Mouse (Mus musculus) layer of hippocampus, adult 18-20 months (tissue): ENCODE measurements around the gene Thsd4. TPM values are rescaled to one million over a fixed set of nuclear protein-coding genes. Genes with fewer than 3 reads are reported as not detected.

Experiments used
- DNase-seq, 2 experiments: peaks; one replicate each; pipeline ENCODE4 v3.0.0; 2022; ENCODE audit warnings: low spot score in 2 of 2
- long read RNA-seq: library from polyadenylated mRNA; stranded (forward); transcript quantifications from one replicate; pipeline ENCODE4 v2.0.0, GENCODE M21; 2021
- total RNA-seq, 2 experiments: library from RNA; stranded (reverse); gene quantifications; 2 replicates each; pipeline ENCODE4 v1.2.3; 2021

Gene Thsd4
- 10 to 100 TPM; 18.9 to 22.2 TPM for total RNA-seq
- long read RNA-seq, full-length matches to known transcripts: 12 of 26 reads
- long read RNA-seq, partial matches to known transcripts: 4 of 26 reads
- long read RNA-seq, other reads (novel, unspliced or antisense): 10 of 26 reads

- peak in 1 of 2 experiments; percentile 21 for DNase-seq
These were observed at the start of gene Thsd4 for GRCm38 (mm10) chr9:60521806-60522264. TSS of gene Thsd4 (minus strand) at chr9:60522046.

DNA sequence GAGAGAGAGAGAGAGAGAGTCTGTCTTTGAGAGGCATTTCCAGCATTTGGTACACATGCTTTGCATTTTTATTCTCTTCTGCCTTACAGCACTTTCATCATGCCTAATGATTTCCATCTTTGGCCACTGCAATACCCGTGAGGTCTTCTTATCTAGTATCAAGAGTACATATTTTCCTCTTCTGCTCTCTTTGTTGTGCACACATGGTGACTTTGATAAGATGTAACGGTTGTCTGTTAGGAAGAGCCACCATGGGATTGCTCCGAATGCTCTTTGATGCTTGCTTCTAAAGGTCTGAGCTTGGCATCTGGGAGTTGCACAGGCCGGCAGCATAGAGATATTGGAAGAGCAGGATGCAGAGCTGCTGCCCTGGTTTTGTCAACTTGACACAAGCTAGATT, 49.2 kb upstream of the Thsd4 start:
- DNase-seq: no peak

DNA sequence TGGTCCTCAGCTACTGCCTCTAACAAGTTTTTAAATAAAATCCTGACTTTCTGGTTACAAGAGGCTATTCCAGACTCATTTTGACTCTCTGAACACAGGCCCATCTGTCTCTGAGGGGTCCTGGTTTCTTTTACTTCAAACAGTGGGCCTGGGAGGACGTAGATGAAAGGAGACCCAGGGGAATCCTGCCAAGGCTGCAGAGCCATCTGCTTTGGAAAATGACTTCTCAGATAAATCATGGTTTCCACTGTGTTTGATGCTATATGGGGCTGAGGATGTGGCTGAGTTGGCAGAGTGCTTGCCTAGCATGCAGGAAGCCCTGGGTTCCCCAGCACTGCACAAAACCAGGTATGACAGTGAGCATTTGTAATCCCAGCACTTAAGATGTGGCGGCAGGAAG, 47.5 kb upstream of the Thsd4 start:
- no peak for DNase-seq

- DNase-seq: no peak
These were observed 42.0 kb upstream of the Thsd4 start for GRCm38 (mm10) chr9:60563809-60564208.

DNA sequence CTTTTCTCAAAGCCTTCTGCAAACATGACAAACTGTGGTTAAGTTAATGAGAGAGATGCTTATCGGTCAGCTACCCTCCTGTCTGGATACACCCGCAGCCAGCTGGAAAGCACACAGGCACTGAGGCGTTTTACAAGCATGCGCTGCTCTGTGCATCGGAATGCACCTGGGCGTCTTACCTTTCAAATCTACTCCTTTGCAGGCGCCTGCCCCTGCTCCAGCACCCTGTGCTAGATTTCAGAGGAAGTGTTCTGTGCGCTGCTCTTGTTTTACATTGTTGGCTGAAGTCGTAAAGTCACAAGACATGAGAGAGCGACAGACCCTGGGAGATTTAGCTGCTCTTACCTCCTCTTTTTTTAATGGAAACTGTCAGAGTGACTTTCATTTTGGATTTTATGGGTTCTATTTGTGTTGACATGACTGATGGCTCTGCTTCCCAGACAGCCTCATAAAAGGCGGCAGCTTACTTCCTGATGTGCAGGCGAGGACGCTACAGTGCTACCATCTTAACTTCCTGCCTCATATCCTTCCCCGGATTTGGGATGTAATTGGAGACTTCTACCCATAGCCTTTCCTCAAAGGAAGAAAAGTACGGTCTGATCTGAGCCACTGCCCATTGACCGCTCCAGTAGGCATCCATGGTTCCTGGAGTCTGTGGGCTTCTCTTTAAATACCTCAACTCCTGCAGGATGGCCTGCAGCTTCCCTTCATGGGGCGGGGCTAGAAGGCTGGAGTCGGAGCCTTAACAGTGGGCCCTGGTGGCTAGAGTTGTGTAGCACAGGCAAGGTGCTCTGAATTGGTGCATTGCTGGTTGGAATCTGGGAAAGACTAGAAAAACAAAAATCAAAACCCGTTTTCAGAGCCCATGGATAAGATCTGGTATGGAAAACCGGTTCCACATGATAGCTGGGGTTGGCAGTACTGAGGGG, 40.9 kb upstream of the Thsd4 start:
- no peak for DNase-seq

DNA sequence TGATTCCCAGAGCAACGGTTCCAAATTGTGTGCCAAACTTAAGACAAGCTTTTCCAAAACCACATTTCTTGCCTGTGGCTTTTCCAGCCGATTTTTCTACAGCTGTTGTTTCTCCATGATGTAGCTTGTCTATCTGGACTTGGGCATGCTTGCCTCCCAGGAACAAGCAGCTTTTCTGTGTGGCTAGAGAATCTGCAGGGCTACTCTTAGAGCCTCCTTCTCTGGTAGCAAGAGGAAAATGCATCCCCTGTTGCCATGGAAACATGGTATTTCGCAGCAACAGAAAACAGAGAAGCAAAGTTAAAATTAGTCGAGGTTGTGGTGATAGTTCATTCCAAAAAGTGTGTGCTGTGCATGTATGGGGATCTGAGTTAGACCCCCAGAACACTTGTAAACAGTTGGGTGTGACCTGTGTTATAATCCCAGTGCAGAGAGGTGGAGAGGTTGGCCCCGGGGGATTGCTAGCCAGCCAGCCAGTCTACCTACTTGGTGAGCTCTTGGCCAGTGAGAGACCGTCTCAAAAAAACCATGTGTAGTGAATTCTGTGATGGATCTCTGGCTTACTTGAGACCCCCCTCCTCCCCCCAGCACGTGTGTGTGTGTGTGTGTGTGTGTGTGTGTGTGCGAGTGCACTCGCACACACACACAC, 39.9 kb upstream of the Thsd4 start:
- DNase-seq: peak; percentile 14 to 44

GRCm38 (mm10) chr9:60558507-60558906, 36.7 kb upstream of the Thsd4 start:
- DNase-seq: peak in 1 of 2 experiments; percentile 15

- no peak for DNase-seq
These were observed 29.4 kb upstream of the Thsd4 start for GRCm38 (mm10) chr9:60551238-60551637.

- DNase-seq: peak in 1 of 2 experiments; percentile 30
These were observed 26.3 kb upstream of the Thsd4 start for GRCm38 (mm10) chr9:60548182-60548581.

DNA sequence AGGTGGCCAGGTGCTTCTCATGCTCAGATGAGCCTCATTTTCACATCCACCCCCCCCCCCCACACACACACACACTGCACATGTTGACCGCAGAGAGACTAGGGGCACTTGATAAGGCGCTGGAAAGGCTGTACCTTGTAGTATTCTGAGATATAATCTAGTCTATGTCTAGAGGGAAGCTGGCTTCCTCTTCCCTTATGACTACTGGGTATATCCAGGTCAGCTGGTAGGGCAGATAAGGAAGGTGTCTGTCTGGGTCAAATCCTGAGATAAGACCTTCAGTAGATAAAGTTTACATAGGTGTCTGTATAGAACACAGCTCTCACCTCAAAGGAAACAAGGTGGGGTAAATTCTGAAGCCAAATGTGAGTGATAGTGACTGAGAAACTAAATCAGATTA, 24.3 kb upstream of the Thsd4 start:
- no peak for DNase-seq

DNA sequence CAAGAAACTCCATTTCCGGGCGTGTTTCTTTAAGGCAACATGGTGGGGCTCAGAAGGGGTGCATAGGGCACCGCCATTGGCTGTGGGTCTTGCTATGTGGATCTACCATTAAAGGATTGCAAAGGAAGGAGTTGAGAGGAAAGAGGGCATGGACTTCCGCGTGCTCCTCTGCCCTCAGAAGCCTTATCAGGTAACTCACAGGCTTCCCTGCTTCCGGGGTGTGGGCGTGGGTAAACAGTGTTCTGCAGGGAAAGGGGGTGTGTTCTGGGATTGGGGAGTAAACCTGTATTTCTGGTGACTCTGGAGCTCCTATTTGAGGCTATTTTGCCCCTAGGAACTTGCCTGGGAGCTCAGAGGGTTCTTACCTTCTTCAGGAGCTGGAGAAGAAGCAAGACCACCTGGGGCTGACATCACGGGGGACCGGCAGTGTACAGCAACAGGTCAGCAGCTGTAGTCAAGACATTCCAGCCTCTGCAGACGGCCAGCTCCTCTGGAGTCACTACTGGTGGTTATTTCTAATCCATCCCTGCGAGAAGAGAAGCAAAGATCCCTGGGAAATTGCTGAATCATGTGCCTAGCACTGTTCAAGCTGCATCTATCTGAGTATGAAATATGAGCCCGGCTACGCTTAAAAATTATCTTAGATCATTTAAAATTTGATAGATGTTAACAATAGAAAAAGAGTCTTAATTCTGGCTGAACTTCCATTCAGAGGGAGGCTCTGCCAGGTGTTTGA, 23.7 kb upstream of the Thsd4 start:
- DNase-seq: no peak

DNA sequence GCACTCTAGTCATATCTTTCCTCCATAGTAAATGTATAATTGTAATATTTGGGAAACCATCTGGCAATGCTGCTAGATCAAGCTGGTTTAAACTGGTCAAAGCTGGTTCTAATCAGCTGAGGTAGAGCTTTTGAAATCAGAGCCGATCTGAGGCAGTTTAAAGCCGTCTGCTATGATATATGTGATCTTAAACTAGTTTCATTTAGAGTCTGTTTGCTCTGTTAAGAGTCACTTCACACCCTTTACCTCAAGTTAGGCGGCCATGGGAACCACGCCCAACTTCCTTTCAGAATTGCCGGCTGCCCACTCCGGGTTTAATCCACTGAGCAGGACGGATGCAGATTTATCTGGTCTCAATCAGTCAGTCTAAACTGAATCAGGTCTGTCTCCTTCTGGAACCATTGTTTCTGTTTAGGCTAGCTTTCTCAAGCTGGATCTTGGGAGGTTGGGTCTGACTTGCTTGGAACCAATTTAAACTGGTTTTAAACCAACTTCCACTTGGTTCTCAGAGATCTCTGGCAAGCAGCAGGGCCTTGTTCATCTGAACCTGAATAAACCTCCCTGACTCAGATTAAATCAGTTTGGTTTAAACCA, 21.7 kb upstream of the Thsd4 start:
- DNase-seq: no peak

GRCm38 (mm10) chr9:60530310-60530709, 8.5 kb upstream of the Thsd4 start:
- no peak for DNase-seq

GRCm38 (mm10) chr9:60529348-60530243, 7.8 kb upstream of the Thsd4 start:
- no peak for DNase-seq

DNA sequence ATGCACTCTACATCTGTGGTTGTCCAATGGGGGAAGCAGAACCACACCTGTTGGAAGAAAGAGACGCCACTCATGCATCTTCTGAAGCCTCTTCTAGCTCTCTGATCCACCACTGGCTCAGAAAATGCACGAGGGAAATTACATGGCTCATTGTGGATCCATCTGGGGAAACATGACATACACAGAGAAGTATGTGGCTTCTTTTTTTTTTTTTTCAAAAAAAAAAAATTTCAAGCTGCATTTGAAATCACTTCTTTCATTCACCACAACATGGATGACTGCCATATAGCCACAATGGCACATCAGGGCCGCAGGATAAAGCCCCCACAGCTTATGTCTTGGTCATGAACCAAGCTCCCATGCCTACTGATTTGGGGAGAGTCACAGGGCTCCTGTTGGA, 6.4 kb upstream of the Thsd4 start:
- DNase-seq: no peak

DNA sequence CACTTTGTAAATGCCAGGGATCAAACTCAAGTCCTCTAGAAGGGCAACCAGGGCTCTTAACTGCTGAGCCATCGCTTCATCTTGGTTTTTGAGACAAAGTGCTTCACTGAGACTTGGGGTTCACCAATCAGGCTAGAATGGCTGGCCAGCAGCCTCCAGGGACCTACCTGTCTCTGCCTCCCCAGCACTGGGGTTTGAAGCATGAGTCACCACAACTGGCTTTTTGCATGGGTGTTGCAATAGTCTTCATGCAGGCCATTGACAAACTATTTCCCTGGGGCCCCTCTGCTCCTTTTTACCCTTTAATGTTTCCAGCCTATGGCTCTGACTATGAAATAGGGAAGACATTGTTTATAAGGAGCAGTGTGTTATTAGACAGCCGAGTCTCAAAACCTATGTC, 6.0 kb upstream of the Thsd4 start:
- no peak for DNase-seq

DNA sequence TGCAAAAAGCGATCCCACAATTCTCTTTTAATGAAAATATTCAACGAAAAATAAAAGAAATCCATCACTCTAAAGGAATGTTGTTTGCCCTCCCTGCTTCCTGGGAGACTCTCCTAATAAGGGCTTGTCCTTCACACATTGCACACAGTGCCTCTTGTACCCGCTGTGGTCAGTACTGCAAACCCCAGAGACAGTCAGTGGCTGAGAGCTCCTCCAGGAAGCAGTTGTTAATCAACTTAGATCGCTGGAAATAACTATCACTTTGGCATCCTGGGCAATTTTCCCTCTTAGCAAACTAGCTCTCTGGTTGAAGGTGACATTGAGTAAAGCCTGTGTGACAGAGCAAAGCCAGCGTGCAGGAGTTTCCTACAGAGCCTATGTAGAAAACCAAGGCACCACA, 5.2 kb upstream of the Thsd4 start:
- DNase-seq: no peak

GRCm38 (mm10) chr9:60526195-60526594, 4.3 kb upstream of the Thsd4 start:
- no peak for DNase-seq

- DNase-seq: no peak
These were observed 703 bp downstream of the Thsd4 start for GRCm38 (mm10) chr9:60521143-60521542.

DNA sequence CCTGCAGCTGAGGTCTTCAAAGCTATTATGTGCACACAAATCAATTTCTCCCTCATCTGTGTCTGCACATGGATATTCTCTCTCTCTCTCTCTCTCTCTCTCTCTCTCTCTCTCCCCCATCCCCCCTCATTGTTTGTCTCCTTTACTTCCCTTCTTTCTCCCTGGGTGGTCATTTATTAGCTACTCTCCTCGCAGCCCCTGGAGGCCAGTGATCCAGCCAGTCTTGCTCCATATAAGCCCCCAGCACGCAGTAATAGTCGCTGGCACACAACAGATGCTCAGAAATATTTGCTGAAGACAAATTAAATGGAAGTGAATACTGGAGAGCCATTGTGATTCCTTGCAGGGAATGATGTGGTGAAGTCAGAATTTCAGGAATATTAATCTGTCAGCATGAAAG, 2.2 kb downstream of the Thsd4 start:
- DNase-seq: no peak
